Mouse (Mus musculus): Measurements from ENCODE around the gene Prr22.

Prr22 gene

DNA sequence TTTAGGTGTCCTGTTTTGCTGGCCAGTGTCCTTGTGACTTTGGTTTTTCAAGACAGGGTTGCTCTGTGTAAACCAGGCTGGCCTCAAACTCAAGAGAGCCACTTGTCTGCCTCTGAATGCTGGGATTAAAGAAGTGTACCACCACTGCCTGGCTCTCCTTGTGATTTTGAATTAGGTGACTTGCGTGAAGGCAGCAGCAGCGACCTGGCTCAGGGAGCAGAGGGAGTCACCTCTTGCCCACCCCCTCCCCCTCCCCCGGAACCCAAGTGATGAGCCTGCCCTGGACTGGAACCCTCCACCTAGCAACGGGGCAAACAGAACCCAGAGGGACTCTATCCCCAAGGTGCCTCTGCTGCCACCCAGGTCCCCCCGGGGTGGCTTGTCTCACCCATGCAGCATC is at the start of gene Prr22:
Gene Prr22, plus strand, starts transcription at position 301 of the 400 bp plus-strand sequence.
- no peak for DNase-seq (ENCODE audit: low spot score in 2 of 2)

DNA sequence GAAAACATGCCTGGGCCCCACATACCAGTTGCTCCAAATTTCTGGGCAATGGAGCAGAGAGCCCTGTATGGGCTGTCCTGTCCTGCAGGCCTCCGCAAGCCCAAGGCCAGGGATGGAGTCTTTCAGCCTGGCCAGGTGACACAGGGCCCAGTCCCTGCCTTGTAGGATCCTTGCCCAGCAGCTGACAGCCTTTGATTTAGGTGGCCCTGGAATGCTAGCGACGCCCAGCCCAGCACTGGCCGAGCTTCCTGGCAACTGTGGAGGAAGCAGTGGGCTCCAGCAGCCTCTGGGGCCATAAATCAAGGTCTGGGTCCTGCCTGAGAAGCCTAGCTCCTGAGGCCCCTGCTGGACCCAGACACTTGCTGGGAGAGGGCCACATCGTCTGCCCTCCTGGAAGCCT is 47.6 kb upstream of the Prr22 start:
- DNase-seq (ENCODE audit: low spot score in 2 of 2): no peak

DNA sequence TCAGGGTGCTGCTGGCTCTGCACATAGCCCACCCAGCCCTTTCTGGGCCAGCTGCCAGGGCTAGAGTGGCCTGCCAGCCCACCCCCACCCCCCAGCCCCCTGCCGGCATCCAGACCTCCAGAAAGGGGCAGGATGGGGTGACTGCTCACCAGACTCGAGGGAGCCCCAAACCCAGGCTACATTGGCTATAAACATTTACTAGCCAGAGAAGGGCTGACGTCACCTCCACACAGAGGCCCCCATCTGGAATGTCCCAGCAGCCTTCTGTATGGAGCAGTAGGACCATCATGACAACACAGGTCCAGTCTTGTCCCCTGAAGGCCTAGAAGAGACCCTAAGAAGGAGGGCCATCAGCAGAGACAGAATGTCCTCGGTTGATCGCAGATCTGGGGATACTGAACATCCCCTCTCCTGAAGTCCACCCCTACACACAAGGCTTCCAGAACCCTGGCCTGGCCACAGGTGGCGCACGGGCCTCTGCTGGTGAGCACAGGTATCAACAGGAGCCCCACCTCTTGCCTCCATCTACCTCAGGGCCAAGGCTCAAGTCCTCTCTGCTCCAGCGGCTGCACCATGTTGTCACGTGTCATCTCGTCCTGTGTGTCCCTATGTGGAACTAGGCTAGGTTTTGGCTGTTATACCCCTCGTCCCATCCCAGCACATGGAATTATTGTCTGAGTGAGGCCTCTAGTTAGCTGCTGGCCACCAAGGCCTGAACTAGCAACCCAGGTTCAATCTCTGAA is 46.5 kb upstream of the Prr22 start:
- no peak for DNase-seq (ENCODE audit: low spot score in 2 of 2)

DNA sequence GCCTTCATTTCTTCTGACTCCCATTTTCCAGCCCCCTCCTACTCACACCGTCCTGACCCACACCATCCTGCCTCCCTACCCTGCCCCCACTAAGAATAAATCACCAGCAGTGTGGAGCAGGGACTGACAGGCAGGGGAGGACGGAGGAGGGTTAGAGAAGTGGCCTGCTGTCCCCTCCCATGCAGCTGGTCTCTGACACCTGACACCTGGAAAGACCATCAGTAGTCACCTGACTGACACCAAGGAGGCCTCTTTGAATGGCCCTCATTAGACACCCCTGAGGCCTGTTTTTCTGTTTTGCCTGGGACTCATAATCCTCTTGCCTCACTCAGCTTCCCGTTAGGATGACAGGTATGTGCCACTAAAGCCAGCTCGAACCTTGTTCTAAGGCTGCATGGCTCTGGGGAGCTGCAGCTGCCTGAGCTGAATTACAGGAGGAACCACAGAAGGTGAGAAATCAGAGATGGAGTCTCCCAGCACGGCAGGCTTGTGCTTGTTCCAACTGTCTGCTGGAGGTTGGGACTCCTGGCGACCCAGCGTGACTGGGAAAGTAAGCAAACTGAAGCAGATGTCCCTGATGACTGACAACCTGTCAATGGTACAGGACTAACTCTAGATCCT is 42.9 kb upstream of the Prr22 start:
- no peak for DNase-seq (ENCODE audit: low spot score in 2 of 2)

DNA sequence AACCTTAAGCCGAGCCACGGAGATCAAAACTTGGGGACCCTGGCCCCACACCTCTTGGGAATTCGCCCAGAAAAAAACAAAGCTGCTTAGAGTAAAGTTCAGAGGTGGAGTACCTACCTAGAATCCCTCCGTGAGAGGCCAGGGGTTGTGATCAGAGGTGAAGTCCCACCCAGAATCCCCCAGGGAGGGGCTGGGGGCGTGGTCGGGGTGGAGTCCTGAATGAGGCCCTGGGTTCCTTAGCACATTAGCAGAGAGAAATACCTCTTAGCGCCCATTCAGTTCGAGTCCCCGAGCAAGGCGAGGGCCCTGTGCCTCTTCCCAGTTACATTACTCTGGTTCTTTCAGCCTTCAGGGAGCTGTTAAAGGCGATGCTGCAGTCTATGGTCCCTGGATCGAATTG is 42.4 kb upstream of the Prr22 start:
- DNase-seq (ENCODE audit: low spot score in 2 of 2): no peak

DNA sequence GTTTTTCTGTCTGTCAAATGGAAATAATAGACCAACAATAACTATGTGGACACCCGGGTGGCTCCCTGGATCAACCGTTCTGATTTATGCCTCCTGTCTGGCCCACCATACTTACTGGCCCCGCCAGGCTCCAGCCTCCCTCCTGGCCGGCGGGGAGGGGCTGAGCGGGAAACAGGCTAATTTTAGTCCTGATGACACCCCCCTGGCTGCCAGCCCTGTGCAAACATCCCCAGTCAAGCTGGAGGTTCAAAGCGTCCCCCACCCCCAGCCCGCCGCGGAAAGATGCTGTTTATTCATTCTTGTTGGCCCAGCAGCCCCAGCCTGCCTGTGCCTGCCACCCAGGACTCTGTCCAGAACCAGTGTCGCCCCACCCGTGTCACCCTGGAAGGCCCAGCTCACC is 41.9 kb upstream of the Prr22 start:
- no peak for DNase-seq (ENCODE audit: low spot score in 2 of 2)

DNA sequence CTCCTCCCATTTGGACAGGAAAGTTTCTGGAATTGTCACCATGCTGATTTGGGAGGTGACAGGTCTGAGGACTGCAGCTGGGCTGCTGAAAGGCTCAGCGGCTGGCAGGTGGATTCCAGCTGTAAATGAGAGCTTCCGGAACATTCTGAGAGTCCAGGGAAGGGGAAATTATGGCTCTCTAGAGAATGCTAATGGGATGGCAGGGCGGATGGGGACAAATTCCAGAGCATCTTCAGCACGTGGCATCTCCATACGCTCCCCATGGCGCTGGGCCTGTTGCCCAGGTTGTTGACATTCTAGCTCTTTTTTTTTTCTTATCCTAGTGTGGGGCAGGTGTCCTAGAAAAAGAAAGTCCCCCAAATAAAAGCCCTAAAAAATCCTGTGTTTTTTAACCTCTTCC is 40.9 kb upstream of the Prr22 start:
- DNase-seq (ENCODE audit: low spot score in 2 of 2): no peak

DNA sequence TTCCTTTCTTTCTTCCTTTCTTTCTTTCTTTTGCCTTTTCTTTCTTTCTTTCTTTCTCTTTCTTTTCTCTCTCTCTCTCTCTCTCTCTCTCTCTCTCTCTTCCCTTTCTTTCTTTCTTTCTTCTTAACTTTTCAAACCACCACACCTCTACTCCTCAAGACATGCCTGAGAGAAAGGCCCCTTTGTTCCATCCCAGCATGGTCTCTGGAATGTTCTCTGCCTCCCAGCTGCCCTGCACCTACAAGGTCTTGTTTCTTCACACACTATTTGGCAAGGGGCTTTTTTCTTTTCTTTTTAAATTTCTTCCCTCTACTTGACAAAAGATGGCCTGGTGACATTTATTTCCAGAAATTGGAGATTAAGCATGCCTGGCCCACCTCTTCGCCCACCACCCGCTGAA is 40.4 kb upstream of the Prr22 start:
- DNase-seq (ENCODE audit: low spot score in 2 of 2): no peak

DNA sequence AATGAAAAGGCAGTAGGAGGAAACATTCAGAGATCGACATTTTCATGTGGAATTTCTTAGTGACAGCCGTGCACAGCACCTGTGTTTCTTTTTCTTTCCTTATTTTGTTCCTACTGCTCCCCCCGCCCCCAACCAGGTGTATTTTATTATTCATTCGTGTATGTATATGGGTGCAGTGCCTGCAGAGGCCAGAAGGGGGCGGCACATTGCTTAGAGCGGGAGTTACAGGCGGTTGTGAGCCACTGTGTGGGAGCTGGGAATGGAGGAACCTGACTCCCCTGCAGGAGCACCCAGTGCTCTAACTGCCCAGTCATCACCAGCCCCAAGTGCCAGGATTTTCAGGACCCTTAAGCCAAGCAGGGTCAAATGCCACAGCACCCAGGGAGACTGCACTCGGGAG is 33.5 kb upstream of the Prr22 start:
- no peak for DNase-seq (ENCODE audit: low spot score in 2 of 2)

DNA sequence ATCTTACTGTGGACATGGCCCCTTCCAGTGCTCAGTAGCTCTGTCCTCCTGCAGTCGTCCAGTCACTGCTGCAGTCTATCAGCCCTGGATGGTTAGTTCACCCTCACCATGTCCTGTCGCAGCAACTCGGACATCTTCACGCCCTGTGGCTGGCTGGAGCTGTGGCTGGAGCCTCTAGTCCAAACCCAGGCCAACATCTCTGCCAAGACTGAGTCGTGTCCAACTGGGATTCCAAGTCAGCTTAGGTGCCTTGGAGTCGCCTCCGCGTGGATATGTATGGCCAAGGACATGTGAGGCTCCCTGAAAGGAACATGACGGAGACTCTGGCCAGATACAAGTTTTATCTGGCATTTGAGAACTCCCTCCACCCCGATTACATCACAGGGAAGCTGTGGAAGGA is 31.8 kb upstream of the Prr22 start:
- DNase-seq (ENCODE audit: low spot score in 2 of 2): no peak

DNA sequence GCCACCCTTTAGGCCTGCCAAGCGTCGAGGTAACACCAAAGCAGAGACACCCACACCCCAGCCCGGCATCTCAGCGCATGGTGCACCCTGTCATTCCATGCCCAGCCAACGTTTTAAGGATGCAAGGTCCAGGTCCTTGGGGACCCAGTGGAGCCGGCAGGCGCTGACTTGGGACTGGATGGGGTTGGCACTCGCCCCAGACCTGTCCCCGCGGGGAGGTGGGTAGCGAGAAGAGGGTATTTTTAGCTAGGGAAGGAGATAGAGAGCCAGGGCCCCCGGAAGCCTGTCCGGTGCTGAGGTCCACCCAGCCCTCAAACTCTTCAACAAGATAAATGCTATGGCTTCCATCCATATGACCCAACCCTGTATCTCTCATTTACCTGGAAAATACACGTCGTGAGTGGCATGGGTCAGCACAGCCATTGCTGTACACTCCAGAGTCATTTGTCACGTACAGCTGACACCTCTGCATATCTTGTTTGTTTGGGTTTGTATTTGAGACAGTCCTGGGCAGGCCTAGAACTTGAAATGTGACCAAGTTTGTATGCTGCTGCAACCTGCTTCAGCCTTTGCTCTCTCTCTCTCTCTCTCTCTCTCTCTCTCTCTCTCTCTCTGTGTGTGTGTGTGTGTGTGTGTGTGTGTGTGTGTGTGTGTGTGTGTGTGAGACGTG is 29.8 kb upstream of the Prr22 start:
- peak; percentile 39 to 49 for DNase-seq (ENCODE audit: low spot score in 2 of 2)

DNA sequence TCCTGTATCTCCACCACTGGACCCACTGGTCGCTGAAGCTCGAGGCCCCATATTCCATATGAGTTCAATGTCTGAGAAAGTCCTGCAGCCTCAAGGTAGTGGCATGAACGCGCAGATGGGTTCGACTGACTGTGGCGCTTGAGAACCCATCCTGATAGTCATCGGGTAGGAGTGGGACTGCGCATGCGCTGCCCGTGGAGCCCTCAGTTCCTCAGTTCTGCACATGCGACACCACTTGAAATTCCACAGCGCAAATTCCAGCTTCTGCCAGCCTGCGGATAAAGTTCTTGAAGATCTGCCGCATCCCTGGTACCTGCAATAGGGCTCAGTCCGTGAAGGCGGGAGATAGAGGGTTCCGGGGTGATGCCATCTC is 29.3 kb upstream of the Prr22 start:
- no peak for DNase-seq (ENCODE audit: low spot score in 2 of 2)

DNA sequence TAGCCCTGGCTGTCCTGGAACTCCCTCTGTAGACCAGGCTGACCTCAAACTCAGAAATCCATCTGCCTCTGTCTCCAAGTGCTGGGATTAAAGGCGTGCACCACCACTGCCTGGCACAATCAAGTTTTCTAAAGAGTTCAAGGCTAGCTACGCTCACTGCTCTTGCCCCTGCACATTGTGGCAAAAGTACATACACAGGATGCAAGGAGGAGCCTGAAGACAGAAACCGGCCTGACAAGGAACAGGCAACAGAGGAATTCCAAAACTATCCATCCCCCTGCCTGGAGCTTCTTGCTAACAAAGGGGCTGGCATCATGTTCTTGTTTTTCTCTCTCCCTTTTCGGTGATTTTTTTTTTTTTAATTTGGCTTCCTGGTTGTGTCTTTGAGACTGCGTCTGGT is 25.9 kb upstream of the Prr22 start:
- no peak for DNase-seq (ENCODE audit: low spot score in 2 of 2)

DNA sequence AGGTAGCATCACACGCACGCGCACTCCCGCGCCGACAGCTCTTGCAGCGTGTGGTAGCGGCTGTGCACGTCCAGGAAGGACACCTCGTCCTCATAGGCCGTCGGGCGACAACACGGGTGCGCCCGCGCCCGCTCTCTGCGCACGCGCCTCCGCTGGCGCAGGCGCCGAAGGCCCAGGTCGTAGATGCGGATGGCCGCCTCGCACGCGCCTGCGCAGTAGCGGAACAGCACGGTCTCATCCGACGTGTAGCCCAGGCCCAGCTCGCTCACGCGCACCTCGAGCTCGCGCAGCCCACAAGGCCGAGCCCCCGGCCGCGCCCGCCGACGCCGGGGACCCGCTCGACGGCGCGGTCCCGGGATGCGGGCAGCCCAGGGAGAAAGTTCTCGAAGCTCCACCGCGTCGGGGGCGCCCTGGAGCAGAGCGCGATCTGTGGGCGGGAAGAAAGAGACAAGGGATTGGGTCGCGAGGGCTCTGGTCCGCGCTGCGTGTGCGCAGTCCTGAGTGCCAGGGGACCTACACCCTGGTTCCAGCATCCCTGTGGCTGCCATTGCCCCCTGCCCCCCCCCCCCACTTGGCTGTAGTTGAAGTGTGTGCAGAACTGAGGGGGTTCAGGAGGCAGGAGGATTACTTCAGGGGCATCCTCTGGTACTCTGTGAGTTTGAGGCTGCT is 18.5 kb upstream of the Prr22 start:
- DNase-seq (ENCODE audit: low spot score in 2 of 2): no peak

DNA sequence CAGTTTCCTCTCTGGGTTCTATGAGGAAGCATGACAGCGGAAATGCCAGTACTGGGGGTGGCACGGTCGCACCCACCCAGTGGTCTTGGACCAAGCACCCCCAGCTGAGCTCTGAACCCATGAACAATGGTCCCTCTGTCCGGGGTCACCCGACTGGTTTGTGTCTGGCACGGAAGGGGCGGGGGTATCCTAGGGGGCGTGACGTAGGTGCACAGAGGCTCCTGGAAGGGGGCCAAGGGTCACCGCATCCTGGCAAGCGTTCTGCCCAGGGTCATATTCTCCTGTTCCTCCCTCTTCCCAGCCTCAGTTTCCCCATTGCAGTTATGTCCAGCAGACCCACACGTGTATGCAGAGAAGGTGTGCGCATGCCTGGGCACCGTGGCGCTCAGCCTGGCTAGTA is 16.6 kb upstream of the Prr22 start:
- no peak for DNase-seq (ENCODE audit: low spot score in 2 of 2)

DNA sequence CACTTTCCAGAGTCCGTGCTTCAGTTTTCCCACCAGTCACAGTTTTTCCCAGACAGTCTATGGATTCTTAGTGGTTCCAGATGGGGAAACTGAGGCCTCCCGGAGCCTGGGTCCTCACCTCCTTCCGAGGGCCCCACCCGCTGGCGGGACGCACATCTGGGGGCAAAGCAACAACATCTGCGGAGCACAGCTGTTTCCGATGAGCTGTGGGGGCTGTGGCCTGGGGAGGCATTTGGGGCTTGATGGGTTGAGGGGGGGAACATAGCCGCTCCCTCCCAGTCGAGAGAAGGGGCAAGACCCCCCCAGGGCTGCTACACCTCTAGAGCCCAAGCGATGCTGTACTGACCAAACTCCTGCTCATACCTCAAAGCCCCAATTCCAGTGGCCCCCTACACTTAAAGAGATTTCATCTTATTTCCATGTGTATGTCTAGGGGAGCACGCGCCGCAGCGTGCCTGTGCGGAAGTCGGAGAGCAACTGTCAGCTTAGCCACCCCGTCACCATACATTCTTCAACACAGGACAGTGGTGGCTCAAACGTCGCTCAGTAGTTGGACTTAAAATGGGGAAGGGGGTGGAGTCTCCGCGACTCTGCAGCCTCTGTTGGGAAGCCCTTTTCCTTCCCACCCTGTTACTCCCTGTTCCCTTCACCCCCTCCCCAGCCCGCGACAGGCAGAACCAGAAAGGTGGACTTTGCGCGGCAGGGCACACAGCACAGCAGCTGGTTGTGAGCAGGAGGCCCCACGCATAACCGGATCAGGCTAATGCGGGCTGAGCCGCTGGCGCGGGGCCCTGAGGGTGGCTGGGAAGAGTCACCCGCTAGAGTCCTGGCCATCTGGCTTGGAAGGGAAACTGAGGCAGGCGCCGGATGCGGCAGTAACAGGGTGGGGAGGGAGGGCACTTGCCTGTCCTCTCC is 15.5 kb upstream of the Prr22 start:
- DNase-seq (ENCODE audit: low spot score in 2 of 2): no peak

DNA sequence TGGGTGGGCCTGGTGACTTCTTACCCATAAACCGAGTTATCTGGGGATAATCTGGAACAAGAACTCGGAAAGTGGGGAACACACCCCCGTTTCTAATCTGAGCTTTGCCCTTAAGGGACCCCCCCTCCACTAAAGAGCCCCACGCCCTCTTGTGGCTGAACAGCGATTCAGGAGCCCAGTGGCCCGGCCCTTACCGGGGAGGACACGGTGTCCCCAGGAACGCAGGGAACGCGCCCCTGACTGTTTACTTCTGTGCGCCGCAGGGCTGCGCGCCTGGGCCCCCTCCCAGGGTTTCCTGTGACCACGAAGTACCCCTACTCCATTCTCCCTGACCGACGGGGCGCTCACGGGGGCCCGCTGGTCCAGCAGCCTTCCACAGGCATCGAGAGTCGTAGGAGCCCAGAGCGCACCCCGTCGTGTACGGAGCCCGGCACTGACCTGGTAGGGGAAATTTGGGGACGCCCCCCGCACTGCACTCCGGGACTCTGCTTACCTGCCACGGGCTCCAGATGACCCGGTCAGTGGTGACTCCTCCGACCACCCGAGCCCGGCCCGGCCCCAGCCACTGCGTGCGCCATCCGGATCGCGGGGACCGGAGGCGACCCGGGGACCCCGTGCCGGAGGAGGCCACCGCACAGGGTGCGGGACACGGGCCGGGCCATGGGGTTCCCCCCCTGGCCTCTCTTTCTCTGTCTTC is 13.2 kb upstream of the Prr22 start:
- no peak for DNase-seq (ENCODE audit: low spot score in 2 of 2)

DNA sequence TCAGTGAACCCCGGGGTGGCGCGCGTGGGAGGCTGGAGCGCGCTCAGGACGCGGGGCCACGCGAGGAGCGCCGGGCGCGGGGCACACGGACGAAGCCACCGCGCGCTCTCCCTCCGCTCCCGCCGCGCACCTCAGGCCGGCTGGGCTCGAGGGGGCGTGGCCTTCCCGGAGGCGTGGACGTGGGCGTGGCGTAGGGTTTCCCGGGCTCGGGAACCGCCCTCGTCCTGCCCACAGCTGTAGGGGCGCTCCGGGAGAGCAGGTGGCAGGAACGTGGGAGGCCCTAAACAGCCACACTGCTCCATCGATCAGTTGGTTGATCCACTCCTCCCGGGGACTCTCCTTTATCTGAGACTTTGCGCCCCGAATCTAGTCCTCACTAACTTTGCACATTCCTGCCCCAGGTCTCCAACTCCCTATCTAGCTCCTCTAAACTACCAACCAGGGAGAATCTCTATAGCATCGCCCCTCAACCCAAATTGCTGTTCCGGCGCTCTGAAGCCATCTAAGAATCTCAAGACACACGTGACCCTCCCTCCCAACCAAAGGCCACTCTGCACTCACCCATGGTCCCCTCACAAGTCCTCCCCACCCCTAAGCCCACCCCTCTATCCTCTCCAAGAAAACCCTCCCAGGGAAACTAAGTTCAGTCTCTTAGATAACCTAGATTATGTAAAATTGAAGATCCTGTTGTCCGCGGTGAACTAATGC is 12.5 kb upstream of the Prr22 start, which contains the start of gene Nrtn:
Gene Nrtn, minus strand, starts transcription at position 115 of the 708 bp plus-strand sequence.
- DNase-seq (ENCODE audit: low spot score in 2 of 2): peak; percentile 64 to 73

DNA sequence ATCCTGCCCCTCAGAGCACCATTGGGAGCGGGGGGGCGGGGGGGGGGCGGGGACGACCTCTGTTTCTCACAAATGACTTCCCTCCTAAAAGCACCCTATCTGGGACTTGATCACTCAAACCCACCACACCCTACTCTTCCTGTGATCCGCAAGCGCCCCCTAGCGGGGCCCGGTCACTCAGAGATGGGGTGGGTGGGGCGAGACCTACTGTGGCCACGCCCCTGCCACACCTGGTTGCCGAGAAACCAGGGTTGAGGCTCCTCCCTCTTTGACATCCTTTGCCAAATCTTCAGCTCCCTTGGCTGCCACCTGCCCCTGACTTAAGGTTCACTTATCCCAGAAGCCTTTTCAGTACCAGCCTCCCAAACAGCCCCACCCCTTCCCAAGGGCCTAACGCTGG is 11.9 kb upstream of the Prr22 start:
- peak in 1 of 2 experiments; percentile 54 for DNase-seq (ENCODE audit: low spot score in 2 of 2)

DNA sequence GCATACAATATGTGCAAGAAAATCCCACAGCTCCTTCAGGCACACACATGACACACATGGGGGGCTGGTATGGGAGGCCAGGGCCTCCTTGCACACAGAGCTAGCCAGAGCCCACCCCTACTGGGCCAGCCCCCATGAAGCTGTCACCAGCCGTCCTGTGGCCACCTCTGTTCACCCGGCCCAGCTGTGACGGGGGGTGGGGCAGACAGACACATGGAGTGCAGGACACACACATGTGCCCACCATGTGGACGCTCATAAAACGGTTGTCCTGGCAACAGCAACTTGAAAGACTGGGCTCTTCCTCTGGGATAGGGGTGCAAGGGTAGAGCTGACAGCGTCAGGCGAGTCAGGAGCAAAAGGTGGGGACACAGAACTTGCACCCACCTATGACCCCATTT is 10.8 kb upstream of the Prr22 start:
- no peak for DNase-seq (ENCODE audit: low spot score in 2 of 2)

All from heart, adult 9 months (tissue).